Mouse (Mus musculus) brain, embryonic 14.5 days (tissue): Measurements from ENCODE around the gene Actr3.

ENCODE experiments used
- CTCF ChIP-seq: fragments of 200-500 bp; IDR thresholded peaks from 2 replicates; pipeline ENCODE4 v1.5.1; 2012; ENCODE audit warnings: inconsistent platforms, mild to moderate bottlenecking, moderate library complexity, borderline replicate concordance; ENCODE audit not compliant: insufficient read depth, insufficient read length; ENCODE audit errors: extremely low read depth
- POLR2A ChIP-seq: fragments of 200-500 bp; IDR thresholded peaks from 2 replicates; pipeline ENCODE4 v1.6.1; 2012; ENCODE audit warnings: mild to moderate bottlenecking, inconsistent platforms, borderline replicate concordance; ENCODE audit not compliant: poor library complexity, insufficient read depth, insufficient read length, severe bottlenecking; ENCODE audit errors: extremely low read depth

- TF ChIP-seq CTCF: no peak
- TF ChIP-seq POLR2A: no peak
These were observed 28.5 kb upstream of the Actr3 start for GRCm38 (mm10) chr1:125464011-125464410.
